Mouse (Mus musculus) forebrain, embryonic 16.5 days (tissue): ENCODE measurements at regions not wholly inside any gene's neighbourhood (a gene's known extent, or its start where the extent isn't known, plus 50 kb on each side); places are given as distances from the start of the nearest gene placed in this dataset.

ENCODE experiments used
- ATAC-seq: fragments of 200-750 bp; cut with Nextera tagmentation; 2 replicates; pipeline ENCODE4 v1.8.0; 2017; ENCODE audit warnings: mild to moderate bottlenecking, moderate library complexity
- H3K27ac ChIP-seq: fragments of 300-500 bp; sonication (generic); 2 replicates; pipeline ENCODE4 v1.5.1; 2014; ENCODE audit warnings: low read length, control low read depth
- H3K27me3 ChIP-seq: fragments of 300-500 bp; sonication (generic); replicated peaks from 2 replicates; pipeline ENCODE4 v1.6.1; 2014; ENCODE audit warnings: low read length; ENCODE audit not compliant: control insufficient read depth, insufficient read depth
- H3K36me3 ChIP-seq: fragments of 300-500 bp; sonication (generic); 2 replicates; pipeline ENCODE4 v1.6.1; 2014; ENCODE audit not compliant: control insufficient read depth, insufficient read depth
- H3K4me1 ChIP-seq: fragments of 300-500 bp; sonication (generic); replicated peaks from 2 replicates; pipeline ENCODE4 v1.6.1; 2014; ENCODE audit warnings: low read length; ENCODE audit not compliant: control insufficient read depth, insufficient read depth
- H3K4me2 ChIP-seq: fragments of 300-500 bp; sonication (generic); 2 replicates; pipeline ENCODE4 v1.6.1; 2014; ENCODE audit warnings: mild to moderate bottlenecking, low read length, control low read depth
- H3K4me3 ChIP-seq: fragments of 300-500 bp; sonication (generic); replicated peaks from 2 replicates; pipeline ENCODE4 v1.5.1; 2014; ENCODE audit warnings: mild to moderate bottlenecking, low read length, control low read depth
- H3K9ac ChIP-seq: fragments of 300-500 bp; sonication (generic); replicated peaks from 2 replicates; pipeline ENCODE4 v1.6.1; 2014; ENCODE audit warnings: low read depth, low read length, control low read depth
- H3K9me3 ChIP-seq: fragments of 300-500 bp; sonication (generic); 2 replicates; pipeline ENCODE4 v1.6.1; 2016; ENCODE audit warnings: low read length; ENCODE audit not compliant: control insufficient read depth
- WGBS: fragments of 180-500 bp; shearing (Covaris S2); extraction: QIAGEN DNeasy Blood & Tissue Kit; methylation state at CpG from one replicate; pipeline ENCODE4 v1.1.7; 2014; 5-methylcytosine and 5-hydroxymethylcytosine counted together

DNA sequence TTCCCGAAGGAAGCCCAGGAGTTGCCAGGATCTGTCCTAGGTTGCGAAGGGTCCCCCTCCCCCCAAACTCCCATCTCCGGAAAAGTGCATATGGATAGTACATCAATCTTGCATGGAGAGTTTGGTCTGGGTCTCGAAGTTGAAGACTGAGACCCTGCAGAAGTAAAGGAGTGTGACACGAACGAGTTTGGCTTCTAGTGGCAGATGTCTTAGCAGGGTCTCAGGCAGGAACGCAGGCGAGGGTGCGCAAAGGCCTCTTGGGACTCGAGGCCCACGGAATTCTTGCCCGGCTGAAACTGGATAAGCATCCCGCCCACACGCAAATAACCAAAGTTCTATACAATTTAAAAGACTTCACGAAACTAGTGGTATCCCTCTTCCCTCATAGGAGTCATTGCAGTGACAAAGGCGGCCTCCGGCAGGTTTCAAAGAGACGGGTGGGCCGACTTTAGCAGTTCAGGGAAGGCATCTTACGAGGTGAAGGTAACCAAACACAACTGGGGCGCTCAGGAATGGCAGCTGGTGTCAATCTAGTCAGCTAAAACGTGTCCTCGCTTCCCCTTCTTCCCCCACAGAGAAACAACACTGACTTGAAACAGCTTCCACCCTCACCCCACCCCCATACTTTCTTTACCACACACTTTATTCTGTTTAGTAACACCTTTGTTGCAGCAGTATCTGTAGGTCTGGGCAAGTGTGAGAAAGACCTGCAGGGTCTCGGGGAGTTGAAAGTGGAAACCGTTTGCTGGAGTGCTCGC lies 77.4 kb downstream of the Kcnrg start:
- Histone ChIP-seq H3K9ac (no peak overlapping the region), H3K4me3 (no peak overlapping the region), H3K4me2 (peak overlapping the region; percentile 22), H3K4me1 (peaks cover 40% of the 10 kb centered on the region), H3K27ac (no peak overlapping the region), H3K36me3 (no peaks in the 10 kb centered on the region), H3K9me3 (no peaks in the 10 kb centered on the region; the same call in 1 of the 2 replicates), H3K27me3 (peaks cover 4% of the 10 kb centered on the region; the same call in 1 of the 2 replicates)
- WGBS, result 45% methylated on average over 26 of the region's 26 CpGs
- ATAC-seq, result no peak

DNA sequence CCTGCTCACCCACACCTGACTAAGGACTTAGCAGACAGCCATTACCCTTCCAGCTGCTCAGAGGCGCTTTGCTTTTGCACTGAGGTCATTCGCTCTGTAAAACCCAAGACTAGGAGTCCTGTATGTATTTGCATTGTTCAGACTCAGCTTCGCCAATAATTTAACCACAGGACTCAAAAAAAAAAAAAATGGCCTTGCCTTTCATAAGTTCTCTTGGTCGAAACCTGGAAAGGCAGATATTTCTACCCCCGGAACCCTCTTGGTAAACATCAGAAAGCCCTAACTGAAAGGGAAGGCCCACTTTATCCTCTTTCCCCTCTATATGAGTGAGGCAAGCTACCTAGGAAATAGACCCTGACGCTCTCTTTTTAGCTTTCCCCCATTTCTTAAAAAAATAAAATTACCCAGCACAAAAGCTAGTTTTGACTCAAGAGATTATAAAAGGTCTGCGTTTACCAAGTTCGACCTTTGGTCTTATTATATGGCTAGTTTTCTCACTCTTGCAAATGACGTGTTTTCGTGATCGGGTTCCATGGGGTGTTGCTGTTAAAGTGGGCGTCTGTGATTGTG lies 78.1 kb downstream of the Kcnrg start:
- Histone ChIP-seq H3K27me3 (peaks cover 9% of the 10 kb centered on the region), H3K9ac (no peak overlapping the region), H3K9me3 (no peaks in the 10 kb centered on the region; the same call in 1 of the 2 replicates), H3K4me2 (no peak overlapping the region), H3K4me1 (peaks cover 36% of the 10 kb centered on the region), H3K36me3 (no peaks in the 10 kb centered on the region), H3K4me3 (no peak overlapping the region), H3K27ac (no peak overlapping the region)
- no peak for ATAC-seq
- 65% methylated on average over 12 of the region's 12 CpGs for WGBS

DNA sequence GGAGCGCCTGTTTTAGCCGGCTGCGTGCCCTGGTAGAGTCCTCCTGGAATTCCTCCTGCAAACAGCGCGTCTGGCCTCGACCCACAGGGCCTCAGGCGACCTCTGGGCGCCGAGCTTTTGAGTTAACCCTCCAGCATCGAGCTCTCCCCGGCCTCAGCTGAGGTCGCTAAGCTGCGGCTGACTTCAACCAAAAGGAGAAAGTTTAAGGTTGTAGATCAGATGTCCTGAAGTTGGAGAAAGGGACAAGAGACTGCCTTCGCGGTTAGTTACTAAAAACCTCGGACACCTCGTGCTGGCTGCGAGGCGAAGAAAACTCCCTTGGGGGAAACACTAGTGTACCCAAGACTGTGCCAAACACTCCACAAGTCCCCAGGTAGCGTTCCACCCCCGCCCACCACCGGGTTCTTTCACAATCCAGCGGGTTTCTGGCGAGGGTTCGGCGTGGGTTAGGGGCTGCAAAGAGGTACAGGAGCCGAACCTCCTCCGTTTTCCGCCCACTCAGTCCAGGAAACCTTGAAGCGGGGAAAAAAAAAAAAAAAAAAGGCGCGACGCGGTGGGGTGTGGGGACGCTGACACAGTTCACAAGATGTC lies 78.9 kb downstream of the Kcnrg start:
- Histone ChIP-seq H3K9ac (no peak overlapping the region), H3K27me3 (peaks cover 18% of the 10 kb centered on the region), H3K4me2 (peak overlapping the region; percentile 65), H3K4me3 (peak overlapping the region; percentile 37; the same call in 1 of the 2 replicates), H3K4me1 (peaks cover 33% of the 10 kb centered on the region), H3K9me3 (no peaks in the 10 kb centered on the region; the same call in 1 of the 2 replicates), H3K27ac (no peak overlapping the region), H3K36me3 (no peaks in the 10 kb centered on the region)
- WGBS, result 16% methylated on average over 30 of the region's 35 CpGs
- no peak for ATAC-seq

DNA sequence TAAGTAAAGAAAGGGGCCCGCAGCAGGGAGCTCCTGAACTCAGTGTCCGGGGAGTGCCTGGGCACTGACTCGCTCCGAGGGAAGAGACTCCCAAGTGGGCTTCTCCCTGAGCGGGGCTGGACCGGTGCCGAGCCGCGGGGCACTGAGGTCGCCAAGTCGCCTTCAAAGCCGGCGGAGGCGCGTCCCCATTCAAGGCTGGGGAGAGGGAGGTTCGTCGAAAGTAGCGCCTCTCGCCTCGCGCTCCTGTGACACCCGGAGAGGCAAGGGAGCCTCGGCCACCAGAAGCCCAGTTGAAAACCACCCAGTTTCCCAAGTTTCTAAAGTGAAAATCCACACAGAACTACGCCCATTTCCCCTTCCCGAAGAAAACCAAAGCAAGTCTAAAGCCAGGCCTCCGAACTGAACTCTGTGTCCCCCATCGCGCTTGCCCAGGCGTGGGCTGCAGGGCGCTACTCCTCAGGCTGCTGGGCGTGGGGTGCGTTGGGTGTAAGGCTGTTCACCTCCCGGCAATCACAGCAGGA lies 79.6 kb downstream of the Kcnrg start:
- under 1% methylated on average over 33 of the region's 33 CpGs for WGBS
- ATAC-seq, result no peak
- Histone ChIP-seq H3K4me1 (peaks cover 33% of the 10 kb centered on the region), H3K36me3 (no peaks in the 10 kb centered on the region), H3K9me3 (no peaks in the 10 kb centered on the region; the same call in 1 of the 2 replicates), H3K27me3 (peaks cover 19% of the 10 kb centered on the region), H3K4me3 (peak overlapping the region; percentile 37), H3K4me2 (peak overlapping the region; percentile 65), H3K27ac (no peak overlapping the region), H3K9ac (peak overlapping the region; percentile 33; the same call in 1 of the 2 replicates)

DNA sequence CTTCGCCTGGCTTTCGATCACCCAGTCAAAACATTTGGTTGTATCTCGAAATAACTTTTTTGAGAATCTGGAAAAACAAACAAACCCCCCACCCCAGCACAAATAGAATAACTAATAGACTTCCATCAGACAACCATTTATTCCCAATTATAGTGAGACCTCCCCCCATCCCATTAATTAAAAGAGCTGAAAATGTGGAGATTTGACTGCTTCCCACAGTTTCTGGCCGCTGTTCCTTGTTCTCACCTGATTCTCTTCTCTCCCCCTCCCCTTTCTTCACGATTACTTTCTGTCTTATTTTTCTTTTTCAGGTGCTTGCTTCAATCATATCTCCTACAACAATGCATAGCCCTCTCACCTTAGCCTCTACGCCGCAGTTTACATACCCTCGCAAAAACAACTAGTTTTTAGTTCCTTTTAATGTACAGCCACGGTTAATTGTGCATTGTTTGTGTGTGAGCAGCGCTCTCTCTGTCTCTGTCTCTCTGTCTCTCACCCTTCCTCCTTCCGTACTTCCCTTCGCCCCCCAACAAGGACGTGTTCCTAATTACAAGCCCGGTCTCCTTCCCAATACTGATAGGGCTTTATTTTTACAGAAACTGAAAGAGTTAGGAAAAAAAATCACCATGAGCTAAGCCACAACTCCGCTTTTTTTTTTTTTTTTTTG lies 80.2 kb downstream of the Kcnrg start:
- Histone ChIP-seq H3K4me3 (peak overlapping the region; percentile 37), H3K27ac (no peak overlapping the region), H3K9me3 (no peaks in the 10 kb centered on the region; the same call in 1 of the 2 replicates), H3K4me1 (peaks cover 33% of the 10 kb centered on the region), H3K4me2 (peak overlapping the region; percentile 65), H3K9ac (no peak overlapping the region), H3K27me3 (peaks cover 19% of the 10 kb centered on the region), H3K36me3 (no peaks in the 10 kb centered on the region)
- ATAC-seq, result no peak
- WGBS, result 1% methylated on average over 15 of the region's 15 CpGs

DNA sequence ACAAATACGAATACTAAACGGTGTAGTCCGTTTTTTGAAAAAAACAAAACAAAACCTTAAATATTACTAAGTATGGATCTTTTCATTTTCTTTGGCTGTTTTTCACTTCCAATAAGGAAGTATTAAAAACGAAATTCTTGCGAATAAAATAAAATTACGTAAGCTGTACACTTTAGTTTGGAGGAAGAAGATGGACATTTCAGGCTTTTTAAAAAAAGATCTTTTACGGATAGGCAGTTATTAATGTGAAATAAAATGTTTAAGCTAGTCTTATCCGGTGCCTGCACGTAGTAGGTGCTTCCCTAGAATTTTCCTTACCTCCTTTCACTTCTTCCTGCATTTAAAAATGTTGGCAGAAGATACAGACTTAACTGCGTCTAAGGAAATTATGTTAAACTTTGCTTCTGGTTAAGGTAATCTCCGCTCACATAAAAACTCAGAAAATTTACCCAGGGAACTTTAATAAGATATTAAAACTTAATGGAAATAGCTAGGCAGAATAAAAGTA lies 80.8 kb downstream of the Kcnrg start:
- ATAC-seq, result no peak
- H3K4me2 ChIP-seq, result no peak overlapping the region
- H3K9me3 ChIP-seq, result no peaks in the 10 kb centered on the region; the same call in 1 of the 2 replicates
- peaks cover 21% of the 10 kb centered on the region for H3K27me3 ChIP-seq
- no peak overlapping the region for H3K4me3 ChIP-seq
- peaks cover 30% of the 10 kb centered on the region for H3K4me1 ChIP-seq
- WGBS, result 5% methylated on average over 11 of the region's 11 CpGs
- no peaks in the 10 kb centered on the region for H3K36me3 ChIP-seq
- H3K9ac ChIP-seq, result no peak overlapping the region
- H3K27ac ChIP-seq, result no peak overlapping the region

DNA sequence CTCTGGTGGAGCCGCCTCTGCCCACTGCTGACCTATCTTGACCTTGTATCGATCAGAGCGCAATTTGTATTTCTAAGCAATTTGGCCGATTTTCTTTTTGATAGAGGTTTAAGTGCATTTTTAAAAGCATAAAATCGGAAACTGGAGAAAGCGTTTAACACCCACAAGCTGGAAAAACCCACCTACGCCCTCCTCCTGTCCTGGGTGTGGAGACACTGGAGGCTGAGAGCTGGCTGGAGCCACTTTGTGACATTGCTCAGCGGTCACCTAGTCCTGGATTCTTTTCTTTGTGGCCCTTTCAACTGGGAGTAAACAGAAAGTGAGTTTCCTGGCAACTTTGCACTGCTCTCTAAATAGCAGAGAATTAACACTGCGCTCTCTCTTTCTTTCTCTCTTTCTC lies 81.4 kb downstream of the Kcnrg start:
- 5% methylated on average over 9 of the region's 9 CpGs for WGBS
- Histone ChIP-seq H3K9ac (no peak overlapping the region), H3K27ac (no peak overlapping the region), H3K27me3 (peaks cover 21% of the 10 kb centered on the region), H3K4me2 (no peak overlapping the region), H3K9me3 (no peaks in the 10 kb centered on the region; the same call in 1 of the 2 replicates), H3K4me1 (peaks cover 24% of the 10 kb centered on the region), H3K4me3 (no peak overlapping the region), H3K36me3 (no peaks in the 10 kb centered on the region)
- ATAC-seq, result no peak

DNA sequence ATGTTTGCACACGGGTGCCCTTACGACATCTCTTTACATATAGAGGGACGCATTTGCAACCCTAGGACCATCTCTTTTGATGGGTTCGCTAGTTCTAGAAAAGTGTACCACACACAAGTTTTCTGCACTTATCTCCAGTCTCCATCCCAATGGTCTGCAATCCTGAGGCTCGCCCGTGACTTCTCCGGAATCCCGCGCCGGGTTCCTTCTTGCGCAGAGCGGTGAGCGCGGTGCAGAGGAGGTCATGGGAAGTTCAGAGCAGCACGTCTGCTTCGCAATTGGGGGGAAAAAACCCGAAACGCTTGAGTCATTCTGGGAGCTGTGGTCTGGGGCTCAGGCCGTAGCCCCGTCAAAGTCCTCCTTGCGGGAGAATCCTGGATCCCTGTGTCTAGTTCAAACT lies 82.0 kb downstream of the Kcnrg start:
- Histone ChIP-seq H3K27me3 (peaks cover 21% of the 10 kb centered on the region), H3K4me3 (0 out of 2 replicates have a peak overlapping the region, but pooled peaks have one; percentile 18), H3K4me1 (peaks cover 20% of the 10 kb centered on the region), H3K36me3 (no peaks in the 10 kb centered on the region), H3K9me3 (no peaks in the 10 kb centered on the region; the same call in 1 of the 2 replicates), H3K4me2 (peak overlapping the region; percentile 32), H3K27ac (no peak overlapping the region), H3K9ac (no peak overlapping the region)
- WGBS, result 4% methylated on average over 21 of the region's 21 CpGs
- no peak for ATAC-seq
